Mouse (Mus musculus) urinary bladder, postnatal 4 days (tissue): ENCODE measurements around the gene Usp5.
A peak's percentile ranks its signal among the peaks of the same experiment; 100 is the strongest.
"Not testable (repeated sequence)": the region's sequence is repeated elsewhere in the genome, so short reads cannot be mapped to it uniquely, and the experiment has no call there.

Experiments
- DNase-seq, 2 experiments: peaks; one replicate each; pipeline ENCODE4 v3.0.0; 2021 to 2022; ENCODE audit warnings: low spot score in 2 of 2

The Usp5 gene

DNA sequence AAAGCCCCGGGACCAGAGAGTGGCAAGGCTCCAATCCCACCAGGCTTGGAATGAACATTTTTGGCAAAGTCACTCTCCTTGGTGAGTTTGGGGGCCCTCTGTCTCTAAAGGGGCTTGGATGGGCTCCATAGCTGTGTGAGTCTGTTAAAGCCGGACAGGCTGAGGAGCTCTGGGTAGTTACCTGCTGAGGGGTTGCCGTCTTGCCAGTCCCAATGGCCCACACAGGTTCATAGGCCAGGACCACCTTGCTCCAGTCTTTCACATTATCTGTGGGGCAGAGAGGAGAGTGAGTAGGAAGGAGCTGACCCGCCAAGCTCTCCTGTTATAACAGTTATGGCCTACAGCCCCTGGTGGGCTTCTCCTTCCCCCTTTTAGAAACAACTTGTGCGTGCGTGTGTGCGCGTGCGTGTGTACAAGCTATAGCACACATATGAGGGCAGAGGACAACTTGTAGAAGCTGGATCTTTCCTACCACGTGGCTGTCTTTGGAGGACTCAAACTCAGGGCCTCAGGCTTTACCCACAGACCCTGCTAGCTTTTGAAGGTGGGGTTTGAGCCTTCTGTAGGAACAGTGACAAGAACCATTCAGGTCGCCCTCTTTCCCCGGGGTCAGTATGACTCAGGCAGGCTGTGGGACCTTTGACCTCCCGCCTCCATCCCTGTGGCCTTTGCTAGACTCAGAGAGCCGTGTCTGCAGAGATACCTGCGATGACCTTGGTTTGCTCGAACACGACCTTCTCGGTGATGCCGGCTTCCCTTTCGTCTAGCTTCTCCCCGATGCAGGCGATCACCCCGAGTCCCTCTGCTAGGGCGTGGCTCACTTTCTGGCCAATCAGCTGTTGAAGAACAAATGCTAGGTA is 17.4 kb downstream of the Usp5 start:
- DNase-seq = no peak

DNA sequence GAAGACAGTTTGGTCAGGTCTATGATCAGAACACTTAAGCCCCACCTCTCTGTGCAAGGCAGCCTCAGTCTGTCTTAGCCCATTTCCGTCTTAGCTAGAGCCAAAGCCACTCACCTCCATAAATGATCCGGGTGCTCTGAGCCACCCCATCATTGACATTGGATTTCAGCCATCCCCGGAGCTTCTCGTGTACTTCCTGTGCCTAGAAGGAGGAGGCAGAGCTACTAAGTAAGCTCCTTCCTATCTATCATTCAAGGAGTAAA is 17.9 kb downstream of the Usp5 start:
- no peak for DNase-seq

DNA sequence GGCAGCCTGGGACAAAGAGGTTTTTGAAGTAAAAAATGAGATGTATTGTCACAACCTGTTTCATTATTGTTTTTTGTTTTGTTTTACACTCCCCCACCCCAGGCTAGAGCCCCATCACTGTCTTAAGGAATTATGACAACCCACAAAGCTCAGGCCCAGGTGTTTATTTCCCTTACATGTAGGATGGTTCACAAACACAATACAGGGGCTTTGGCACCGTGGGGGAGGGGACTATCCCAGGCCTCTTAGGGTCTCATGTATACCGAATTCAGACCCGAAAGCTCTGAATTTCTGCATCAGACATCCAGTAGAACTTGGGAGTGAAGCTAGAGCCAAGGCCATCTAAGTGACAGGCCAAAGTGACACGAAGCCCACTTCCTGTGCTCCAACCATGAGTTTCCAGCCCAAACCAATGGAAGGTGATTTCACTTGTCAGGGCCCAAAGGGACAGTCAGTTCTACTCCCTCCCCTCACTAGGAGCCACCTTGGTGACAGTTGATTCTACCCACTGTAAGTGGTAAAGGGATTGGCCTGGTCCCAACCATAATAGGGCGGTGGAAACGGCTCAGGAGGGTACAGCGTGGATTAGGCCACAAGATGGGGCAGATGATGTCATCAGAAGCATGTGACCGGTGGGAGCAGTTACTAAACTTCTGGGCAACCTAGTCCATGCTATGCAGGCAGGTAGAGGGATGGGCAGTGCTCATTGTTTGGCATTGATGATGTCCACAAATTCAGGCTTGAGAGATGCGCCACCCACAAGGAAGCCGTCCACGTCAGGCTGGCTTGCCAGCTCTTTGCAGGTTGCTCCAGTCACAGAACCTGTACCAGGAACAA is 18.5 kb downstream of the Usp5 start:
- not testable (repeated sequence) for DNase-seq

DNA sequence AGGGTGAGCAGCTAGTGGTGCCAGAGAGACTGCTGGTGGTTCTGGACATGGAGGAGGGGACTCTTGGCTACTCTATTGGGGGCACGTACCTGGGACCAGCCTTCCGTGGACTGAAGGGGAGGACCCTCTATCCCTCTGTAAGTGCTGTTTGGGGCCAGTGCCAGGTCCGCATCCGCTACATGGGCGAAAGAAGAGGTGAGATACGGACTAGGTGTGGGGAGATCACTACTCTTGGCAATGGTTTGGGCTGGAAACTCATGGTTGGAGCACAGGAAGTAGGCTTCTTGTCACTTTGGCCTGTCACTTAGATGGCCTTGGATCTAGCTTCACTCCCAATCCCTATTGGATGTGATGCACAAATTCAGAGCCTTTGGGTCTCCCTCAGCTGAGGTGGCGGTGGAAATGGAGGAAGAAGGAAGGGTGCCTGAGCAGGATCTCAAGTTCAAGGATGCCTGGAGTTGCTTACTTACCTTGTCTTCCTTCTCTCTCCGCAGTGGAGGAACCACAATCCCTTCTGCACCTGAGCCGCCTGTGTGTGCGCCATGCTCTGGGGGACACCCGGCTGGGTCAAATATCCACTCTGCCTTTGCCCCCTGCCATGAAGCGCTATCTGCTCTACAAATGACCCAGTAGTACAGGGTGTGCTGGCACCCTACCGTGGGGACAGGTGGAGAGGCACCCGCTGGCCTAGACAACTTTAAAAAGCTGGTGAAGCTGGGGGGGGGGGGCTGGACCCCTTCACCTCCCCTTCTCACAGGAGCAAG is 19.3 kb downstream of the Usp5 start:
- DNase-seq = no peak

DNA sequence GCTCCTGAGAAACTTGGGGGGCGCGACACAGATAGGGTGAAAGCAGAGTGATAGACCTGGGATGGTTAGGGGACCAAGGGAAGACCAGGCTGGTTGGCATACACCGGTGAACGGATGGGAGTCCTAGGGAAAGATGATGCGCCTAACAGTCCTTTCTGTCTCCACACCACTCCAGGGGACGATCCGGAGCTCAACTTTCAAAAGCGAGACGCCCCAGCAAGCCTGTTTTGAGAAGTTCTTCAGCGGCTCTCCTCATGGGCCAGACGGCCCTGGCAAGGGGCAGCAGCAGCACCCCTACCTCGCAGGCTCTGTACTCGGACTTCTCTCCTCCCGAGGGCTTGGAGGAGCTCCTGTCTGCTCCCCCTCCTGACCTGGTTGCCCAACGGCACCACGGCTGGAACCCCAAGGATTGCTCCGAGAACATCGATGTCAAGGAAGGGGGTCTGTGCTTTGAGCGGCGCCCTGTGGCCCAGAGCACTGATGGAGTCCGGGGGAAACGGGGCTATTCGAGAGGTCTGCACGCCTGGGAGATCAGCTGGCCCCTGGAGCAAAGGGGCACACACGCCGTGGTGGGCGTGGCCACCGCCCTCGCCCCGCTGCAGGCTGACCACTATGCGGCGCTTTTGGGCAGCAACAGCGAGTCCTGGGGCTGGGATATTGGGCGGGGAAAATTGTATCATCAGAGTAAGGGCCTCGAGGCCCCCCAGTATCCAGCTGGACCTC is 20.1 kb downstream of the Usp5 start:
- peak; percentile 79 to 84 for DNase-seq

DNA sequence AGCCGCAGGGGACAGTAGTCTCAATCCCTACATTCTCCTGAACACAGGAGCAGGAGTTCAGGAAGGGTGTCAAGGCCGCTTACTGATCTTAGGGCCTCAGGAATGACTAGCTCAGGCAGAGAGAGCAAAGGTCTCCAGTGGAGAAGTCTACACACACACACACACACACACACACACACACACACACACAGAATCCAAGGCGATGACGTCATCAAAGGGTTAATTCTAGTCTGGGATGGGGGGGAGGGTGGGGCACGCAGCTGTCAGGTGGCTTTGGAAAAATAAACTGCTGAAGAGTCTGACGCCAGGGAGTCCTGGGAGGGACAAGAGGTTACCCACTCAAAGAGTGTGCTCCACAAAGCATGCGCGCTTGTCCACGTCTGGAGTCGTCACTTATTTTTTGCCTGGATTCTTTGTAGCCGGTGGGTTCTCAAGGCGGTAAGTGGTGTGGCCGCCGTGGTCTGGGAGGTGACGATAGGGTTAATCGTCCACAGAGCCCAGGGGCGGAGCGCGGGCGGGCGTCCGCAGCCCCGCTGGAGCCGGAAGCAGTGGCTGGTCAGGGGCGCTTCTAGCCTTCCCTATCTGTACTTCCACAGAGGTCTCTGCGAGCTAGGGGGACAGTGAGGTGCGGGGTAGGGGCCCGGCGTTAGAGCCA is 20.8 kb downstream of the Usp5 start, which contains the start of gene Spsb2:
Spsb2 (plus strand) TSS at position 304 of the 655 bp plus-strand sequence.
- peak; percentile 82 to 83 for DNase-seq

DNA sequence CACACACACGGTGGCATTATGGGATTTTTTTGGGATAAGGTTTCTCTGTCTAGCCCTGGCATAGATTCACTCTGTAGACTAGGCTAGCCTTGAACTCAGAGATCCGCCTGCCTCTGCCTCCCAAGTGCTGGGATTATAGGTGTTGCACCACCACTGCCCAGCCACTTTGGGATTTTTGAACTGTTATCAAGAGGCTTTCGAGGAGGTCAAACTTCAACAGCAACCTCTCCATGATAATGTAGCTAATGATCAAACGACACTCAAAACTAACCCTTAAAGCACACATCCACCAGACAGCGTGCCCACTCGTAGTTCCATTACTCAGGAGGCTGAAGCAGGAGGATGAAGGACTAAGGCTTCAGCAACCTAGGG is 21.3 kb downstream of the Usp5 start:
- DNase-seq = no peak

DNA sequence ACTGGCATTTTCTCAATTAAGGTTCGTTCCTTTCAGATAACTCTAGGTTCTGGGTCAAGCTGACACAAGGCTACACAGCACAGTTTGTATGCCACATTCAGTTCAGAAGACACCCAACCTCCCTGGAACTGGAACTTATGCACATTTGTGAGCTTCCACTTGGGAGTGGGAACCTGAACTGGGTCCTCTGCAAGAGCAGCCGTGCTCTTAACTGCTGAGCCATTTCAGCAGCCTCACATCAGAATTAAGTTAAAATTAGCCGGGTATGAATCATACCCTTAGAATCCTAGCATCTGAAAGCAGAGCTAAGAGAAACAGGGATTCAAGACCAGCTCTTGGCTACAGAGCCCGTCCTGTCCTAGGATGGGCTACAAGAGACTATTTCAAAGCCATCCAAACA is 21.9 kb downstream of the Usp5 start:
- DNase-seq = no peak

DNA sequence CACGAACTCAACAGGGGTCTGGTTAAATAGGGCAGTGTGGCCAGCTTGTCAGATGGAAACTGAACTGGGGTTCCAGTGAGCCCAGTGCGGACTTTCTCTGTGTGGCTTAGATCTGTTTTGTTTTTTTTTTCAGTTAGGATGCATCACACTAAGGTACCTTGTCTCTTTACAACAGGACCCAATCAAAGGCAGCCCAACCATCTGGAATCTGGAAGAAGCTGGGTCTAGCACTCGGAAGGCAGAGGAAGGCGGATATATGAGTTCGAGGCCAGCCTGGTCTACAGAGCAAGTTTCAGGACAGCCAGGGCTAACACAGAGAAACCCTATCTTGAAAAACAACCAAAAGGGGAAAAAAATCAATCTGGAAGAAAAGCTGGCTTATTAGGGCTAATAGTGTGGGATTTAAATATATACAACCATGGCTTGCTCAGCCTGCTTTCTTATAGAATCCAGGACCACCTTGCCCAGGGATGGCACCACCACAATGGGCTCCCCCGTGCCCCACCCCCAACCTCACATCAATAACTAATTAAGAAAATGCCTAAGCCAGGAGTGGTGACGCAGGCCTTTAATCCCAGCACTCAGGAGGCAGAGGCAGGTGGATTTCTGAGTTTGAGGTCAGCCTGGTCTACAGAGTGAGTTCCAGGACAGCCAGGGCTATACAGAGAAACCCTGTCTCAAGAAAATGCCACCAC is 22.7 kb downstream of the Usp5 start:
- no peak for DNase-seq

DNA sequence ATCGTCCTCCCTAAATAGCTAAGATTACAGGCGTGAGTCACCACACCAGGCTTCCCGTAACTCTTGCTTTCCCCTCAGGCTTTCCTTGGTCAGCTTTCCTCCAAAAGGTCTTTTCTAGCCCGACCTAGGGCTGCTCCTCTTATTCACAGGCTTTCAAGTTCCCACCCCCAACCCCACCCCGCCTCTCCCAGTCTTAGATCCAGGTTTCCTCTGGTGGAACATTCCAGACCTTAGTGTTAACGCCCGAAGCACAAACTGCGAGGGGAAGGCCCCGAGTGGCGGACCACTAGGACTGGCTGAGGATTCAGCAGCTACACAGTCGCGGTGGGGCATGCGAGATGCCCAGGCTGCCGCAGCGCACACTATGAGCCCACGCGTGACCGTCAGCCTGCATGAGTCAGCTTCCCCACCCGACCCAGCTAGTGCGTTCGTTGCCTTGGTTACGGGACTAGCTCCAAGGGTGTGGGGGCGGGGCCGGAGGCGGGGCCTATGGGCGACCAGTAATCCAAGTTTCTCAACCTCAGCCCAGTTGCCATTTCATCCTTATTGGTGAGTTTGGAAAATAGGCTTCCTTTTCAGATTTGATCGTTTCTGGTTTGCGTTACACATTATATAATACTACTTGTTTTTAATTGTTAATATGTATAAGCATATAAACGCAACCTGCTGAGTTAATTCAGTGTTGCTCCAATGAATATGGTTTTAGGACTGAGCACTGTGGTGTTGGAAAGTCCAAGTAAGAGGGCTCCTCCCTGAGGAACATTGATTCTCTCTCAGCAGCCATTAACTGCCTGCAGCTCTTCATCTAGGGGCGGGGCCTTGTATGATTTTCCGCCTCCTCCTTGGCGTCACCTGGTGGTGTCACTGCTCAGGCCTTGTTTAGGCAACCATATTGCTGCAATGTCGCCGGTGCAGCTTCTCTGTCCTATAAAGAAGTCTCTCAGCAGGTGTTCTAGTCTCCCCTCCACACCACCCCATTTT is 23.7 kb downstream of the Usp5 start:
- DNase-seq = peak; percentile 91 to 98

DNA sequence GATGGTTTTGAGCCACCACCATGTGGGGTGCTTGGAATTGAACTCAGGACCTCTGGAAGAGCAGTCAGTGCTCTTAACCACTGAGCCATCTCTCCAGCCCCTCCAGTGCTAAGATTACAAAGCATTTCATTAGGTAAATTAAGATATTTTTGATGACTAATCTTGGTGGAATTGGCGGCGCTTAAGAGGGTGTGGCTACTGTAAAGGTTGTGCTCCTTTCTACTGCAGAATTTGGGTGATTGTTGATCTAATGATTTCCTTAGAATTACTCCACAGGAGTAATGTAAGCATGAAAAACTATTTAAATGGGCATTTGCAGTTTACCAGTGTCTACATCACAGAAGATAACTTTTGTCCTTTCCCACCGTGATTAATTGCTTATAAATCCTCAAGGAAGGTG is 24.9 kb downstream of the Usp5 start:
- DNase-seq = no peak

DNA sequence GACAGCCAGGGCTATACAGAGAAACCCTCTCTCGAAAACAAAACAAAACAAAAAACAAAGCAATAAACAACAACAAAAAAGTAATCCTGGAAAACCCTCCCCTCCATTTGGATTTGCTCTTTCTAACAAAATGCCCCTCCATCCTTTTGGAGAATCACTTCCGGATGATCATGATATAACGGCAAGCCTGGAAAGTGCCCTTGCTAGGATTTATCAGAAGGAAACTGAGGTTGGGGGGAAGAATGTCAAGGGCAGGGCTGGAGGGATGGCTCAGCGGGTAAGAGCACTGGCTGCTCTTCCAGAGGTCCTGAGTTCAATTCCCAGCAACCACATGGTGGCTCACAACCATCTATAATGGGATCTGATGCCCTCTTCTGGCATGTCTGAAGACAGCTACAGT is 25.6 kb downstream of the Usp5 start:
- not testable (repeated sequence) for DNase-seq

DNA sequence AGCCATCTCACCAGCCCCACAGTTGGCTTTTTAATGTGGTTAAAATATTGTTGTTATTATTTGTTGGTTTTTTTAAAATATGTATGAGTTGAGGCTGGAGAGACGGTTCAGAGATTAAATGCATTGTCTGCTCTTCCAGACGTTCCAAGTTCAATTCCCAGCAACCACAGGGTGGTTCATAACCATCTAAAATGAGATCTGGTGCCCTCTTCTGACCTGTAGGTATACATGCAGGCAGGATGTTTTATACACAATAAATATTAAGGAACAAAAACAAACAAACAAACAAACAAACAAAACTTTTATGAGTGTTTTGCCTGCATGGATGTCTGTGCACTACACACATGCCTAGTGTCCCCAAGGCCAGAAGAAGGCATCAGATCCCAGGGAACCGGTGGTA is 26.2 kb downstream of the Usp5 start:
- DNase-seq = no peak

DNA sequence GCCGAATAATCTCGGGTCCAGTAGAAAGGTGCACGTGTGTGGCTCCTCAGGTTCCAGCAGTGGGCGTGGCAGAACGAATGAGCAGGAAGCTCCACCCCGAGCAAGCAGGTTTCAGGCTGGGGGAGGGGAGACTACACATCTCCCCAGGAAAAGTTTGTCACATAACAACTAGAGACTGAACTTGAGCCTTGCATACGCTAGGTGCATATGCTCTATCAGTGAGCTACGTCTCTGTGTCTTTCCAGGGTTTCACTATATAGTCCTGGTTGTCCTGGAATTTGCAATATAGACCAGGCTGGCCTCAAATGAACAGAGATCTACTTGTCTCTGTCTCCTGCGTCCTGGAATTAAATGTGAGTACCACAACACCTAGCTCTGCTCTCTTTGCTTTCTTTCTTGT is 26.9 kb downstream of the Usp5 start:
- DNase-seq = not testable (repeated sequence)

DNA sequence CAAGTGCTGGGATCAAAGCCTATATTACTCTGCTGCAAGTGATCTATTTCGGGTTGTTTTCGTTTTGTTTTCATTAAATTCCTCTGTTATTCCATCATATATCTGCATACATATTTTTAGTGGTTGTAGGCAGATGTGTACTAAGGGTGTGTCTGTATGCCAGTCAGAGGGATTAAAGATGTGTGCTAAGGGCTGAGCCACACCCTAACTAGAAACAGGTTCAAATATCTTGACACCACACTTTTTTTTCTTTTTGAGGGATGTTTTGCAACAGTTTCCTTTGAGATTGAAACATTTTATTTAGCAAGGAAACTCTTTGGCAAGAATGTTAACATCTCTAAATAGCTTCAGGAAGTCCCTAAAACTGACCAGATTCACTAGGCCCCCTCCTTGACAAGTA is 33.1 kb downstream of the Usp5 start:
- no peak for DNase-seq

DNA sequence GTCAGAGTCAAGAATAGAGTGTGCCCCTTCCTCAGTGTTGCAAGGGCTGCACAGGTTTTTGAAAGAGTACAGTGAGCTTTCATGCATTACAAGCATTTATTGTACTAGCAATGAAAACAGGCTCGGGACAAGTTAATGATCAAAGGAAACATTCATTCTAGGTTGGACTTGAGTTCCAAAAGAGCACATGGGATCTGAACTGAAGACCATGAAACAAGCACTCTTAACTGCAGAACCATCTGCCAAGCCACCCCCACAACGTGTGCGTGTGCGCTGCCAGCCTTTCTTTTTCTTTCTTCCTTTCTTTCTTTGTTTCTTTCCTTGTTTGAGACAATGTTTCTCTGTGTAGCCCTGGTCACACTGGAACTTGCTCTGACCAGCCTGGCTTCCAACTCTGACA is 33.5 kb downstream of the Usp5 start:
- no peak for DNase-seq

DNA sequence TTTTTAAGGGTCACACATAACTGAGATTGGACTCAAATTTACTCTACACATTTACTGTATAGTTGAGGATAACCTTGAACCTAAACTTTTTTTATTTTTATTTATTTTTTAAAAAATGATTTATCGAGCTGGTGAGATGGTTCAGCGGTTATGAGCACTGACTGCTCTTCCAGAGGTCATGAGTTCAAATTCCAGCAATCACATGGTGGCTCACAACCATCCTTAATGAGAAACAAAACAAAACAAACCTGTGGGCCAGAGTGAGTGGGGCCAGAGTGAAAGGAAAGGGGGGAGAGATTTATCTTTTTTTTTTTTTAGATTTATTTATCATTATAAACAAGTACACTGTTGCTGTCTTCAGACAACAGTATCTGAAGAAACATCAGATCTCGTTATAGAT is 37.4 kb downstream of the Usp5 start:
- DNase-seq = no peak

DNA sequence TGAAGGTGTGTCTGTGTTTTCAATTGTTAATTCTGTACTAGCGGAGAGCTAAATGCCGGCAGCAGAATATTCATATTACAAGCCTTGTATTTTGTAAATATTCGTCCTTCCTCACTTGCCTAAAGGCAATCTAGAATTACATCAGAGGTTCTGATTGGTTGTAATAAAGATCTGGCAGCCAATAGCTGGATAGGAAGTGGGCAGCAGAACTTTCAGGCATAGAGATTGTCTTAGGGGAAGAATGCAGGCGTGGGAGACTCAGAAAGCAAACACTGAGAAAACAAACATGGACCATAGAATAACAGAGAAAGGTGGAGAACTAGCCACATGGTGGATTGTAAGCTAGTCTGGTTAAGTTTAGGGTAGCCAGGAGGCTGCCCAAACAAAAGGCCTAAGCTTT is 39.2 kb downstream of the Usp5 start:
- no peak for DNase-seq

DNA sequence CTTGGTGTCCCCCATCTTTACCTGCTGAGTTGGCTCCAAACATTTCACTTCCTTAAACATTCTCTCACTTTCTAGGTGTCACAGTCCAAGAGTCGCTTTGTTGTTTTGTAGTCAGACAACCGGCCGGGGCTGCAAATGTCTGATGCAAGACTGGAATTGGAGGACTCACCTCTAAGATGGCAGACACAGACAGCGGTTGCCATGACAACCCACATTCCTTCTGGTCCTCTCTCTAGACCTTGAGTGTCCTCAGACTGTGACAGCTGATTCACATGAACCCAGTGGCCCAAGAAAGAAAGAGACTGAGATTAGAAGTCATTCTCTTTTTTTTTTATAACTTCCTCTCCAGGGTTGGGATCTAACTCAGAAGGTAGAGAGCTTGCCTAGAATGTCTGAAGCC is 39.8 kb downstream of the Usp5 start:
- DNase-seq = no peak

DNA sequence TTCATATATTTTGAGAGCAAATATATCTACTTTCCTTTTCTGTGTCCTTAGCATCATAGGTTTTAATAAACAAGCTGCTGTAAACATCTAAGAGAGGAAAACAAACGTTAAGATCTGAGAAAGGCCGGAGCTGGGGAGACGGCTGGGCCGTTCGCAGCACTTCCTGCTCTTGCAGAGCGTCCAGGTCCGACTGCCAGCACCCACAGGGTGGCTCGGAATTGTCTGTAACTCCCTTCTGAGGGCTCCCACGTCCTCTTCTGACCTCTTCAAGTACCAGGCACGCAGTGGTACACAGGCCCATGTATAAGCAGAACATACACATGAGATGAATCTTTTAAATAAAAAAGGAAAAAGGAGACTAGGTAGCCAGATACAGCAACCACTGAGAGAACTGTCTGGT is 41.6 kb downstream of the Usp5 start:
- no peak for DNase-seq
